Mouse (Mus musculus) fat pad, adult 2 months (tissue): Measurements from ENCODE around the gene Olfr1036.
"Not testable (repeated sequence)": the region's sequence is repeated elsewhere in the genome, so short reads cannot be mapped to it uniquely, and the experiment has no call there.

ENCODE experiments used
- DNase-seq: peaks from one replicate; pipeline ENCODE4 v3.0.0-alpha.2; 2011; ENCODE audit warnings: low read depth, low spot score; ENCODE audit errors: extremely low read depth

Gene Olfr1036

GRCm38 (mm10) chr2:86073692-86074091, at the start of gene Olfr1036:
Gene Olfr1036 (plus strand): TSS chr2:86073992.
- DNase-seq: not testable (repeated sequence)

GRCm38 (mm10) chr2:86045561-86045960, 28.2 kb upstream of the Olfr1036 start, which contains the start of gene Olfr1034:
Gene Olfr1034 (plus strand): TSS chr2:86045861.
- DNase-seq: no peak

DNA sequence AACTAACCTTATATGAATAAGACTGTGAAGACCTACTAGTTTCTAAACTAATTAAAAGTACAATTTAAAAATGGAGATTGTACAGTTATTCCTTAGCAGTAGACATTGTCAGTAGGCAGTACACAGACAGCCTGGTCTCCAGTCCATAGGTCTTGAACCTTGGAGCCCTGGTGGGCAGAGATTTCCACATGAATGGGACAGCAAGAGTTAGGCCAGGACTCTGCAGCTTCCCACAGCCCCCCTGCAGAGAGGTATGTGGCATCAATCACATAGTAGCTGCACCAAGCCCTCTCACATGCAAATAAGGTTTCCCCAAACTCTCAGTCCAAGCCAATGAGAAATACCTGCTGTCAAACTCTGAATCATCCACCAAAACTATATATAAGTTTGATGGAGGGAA, 23.0 kb upstream of the Olfr1036 start:
- not testable (repeated sequence) for DNase-seq

- not testable (repeated sequence) for DNase-seq
Observed at GRCm38 (mm10) chr2:86063766-86064165, 10.0 kb upstream of the Olfr1036 start.

GRCm38 (mm10) chr2:86070189-86070588, 3.6 kb upstream of the Olfr1036 start:
- no peak for DNase-seq

DNA sequence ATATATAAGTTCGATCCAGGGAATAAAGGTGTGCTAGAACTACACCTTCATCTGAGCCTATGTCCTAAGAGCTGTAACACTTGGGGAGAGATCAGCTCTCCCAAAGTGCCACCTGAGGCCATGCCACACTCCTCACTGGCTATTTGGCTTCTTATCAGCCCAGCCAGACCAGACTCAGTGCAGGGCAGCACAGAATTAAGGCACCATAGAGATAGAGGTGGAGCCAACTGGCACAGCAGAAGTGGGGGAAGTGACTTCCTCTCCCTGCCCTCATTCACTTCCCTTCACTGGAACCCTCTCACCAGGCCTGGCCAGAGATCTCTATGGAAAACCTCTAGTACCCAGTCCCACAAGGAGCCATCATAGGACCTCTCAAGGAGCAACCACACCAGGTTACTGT, 6.7 kb downstream of the Olfr1036 start:
- not testable (repeated sequence) for DNase-seq

GRCm38 (mm10) chr2:86087285-86087684, 13.5 kb downstream of the Olfr1036 start, which contains the start of gene Olfr1037:
Gene Olfr1037 (minus strand): TSS chr2:86087385.
- no peak for DNase-seq
